Mouse (Mus musculus) stomach, embryonic 14.5 days (tissue): Measurements from ENCODE around the gene Cited4. TPM values are rescaled to one million over a fixed set of nuclear protein-coding genes. Genes with fewer than 3 reads are reported as not detected.

ENCODE experiments used
- ATAC-seq: fragments of 200-750 bp; cut with Nextera tagmentation; 2 replicates; pipeline ENCODE4 v1.8.0; 2017; ENCODE audit warnings: low read depth, moderate TSS enrichment; ENCODE audit not compliant: insufficient number of reproducible peaks, insufficient read depth, low FRiP score
- H3K27ac ChIP-seq: fragments of 300-500 bp; sonication (generic); 2 replicates; pipeline ENCODE4 v1.5.1; 2014; ENCODE audit warnings: mild to moderate bottlenecking, low read length, moderate library complexity, mixed read lengths
- H3K27me3 ChIP-seq: fragments of 300-500 bp; sonication (generic); 2 replicates; pipeline ENCODE4 v1.6.1; 2014; ENCODE audit warnings: low read length, control low read depth, mixed read lengths; ENCODE audit not compliant: control insufficient read depth, insufficient read depth
- H3K36me3 ChIP-seq: fragments of 300-500 bp; sonication (generic); 2 replicates; pipeline ENCODE4 v1.6.1; 2014; ENCODE audit warnings: mild to moderate bottlenecking, control low read depth, low read length, moderate library complexity, mixed read lengths; ENCODE audit not compliant: control insufficient read depth, insufficient read depth
- H3K4me1 ChIP-seq: fragments of 300-500 bp; sonication (generic); 2 replicates; pipeline ENCODE4 v1.6.1; 2014; ENCODE audit warnings: low read length, control low read depth, mixed read lengths; ENCODE audit not compliant: control insufficient read depth, insufficient read depth
- H3K4me2 ChIP-seq: fragments of 300-500 bp; sonication (generic); replicated peaks from 2 replicates; pipeline ENCODE4 v1.6.1; 2014; ENCODE audit warnings: low read depth, low read length, control low read depth
- H3K4me3 ChIP-seq: fragments of 300-500 bp; sonication (generic); 2 replicates; pipeline ENCODE4 v1.5.1; 2014; ENCODE audit warnings: low read depth, low read length, control low read depth
- H3K9ac ChIP-seq: fragments of 300-500 bp; sonication (generic); replicated peaks from 2 replicates; pipeline ENCODE4 v1.6.1; 2014; ENCODE audit warnings: low read depth, mild to moderate bottlenecking, control low read depth, low read length, moderate library complexity, mixed read lengths
- H3K9me3 ChIP-seq: fragments of 300-500 bp; sonication (generic); 2 replicates; pipeline ENCODE4 v1.6.1; 2016; ENCODE audit warnings: low read depth, low read length, control low read depth; ENCODE audit not compliant: control insufficient read depth
- WGBS: fragments of 180-500 bp; shearing (Covaris S2); extraction: QIAGEN DNeasy Blood & Tissue Kit; methylation state at CpG from one replicate; pipeline ENCODE4 v1.1.7; 2014; 5-methylcytosine and 5-hydroxymethylcytosine counted together
- polyA plus RNA-seq: library from polyadenylated mRNA; unstranded; fragments of >200 nt; fragmentation: Nextera tagmentation; extraction: Ambion mirVana; gene quantifications from 2 replicates; pipeline ENCODE4 v1.2.1, GENCODE M21; 2014

Cited4 gene
- polyA plus RNA-seq, 1 experiment from 2014 or later, result 1.4 TPM

- 26% methylated on average over 7 of the region's 7 CpGs for WGBS
- Histone ChIP-seq H3K9ac (no peak overlapping the region), H3K36me3 (no peaks in the 10 kb centered on the region), H3K27ac (no peak overlapping the region), H3K9me3 (no peaks in the 10 kb centered on the region), H3K4me3 (peak overlapping the region; percentile 37), H3K4me2 (peak overlapping the region; percentile 82), H3K4me1 (no peaks in the 10 kb centered on the region), H3K27me3 (peaks cover 17% of the 10 kb centered on the region)
- no peak for ATAC-seq
Observed at GRCm38 (mm10) chr4:120650208-120650592, 16.2 kb upstream of the Cited4 start.

DNA sequence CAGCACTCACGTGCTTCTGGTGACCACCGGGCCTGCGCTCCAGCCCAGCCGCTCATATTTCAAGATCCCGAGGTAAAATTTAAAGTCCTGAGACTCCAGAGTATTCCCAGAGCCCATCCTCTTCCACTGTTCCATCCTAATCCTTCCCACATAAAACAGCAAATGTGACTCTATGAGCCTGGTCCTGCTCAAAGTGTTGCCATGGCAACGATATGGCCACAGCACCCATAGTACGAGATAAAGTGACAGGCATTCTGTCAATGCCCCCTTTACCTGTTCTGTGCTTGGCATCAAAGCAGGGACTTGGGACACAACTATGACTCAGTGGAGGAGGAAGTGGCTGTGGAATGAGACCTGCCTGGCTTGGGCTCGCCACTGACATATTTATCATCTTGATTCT is 10.5 kb upstream of the Cited4 start:
- Histone ChIP-seq H3K9me3 (no peaks in the 10 kb centered on the region), H3K36me3 (no peaks in the 10 kb centered on the region), H3K27ac (no peak overlapping the region), H3K4me2 (no peak overlapping the region), H3K4me3 (no peak overlapping the region), H3K4me1 (no peaks in the 10 kb centered on the region), H3K27me3 (peaks cover 5% of the 10 kb centered on the region; the same call in 1 of the 2 replicates), H3K9ac (no peak overlapping the region)
- ATAC-seq, result no peak
- WGBS, result 71% methylated on average over 8 of the region's 8 CpGs

GRCm38 (mm10) chr4:120660485-120660884 is 5.9 kb upstream of the Cited4 start:
- Histone ChIP-seq H3K9ac (no peak overlapping the region), H3K4me2 (no peak overlapping the region), H3K4me3 (no peak overlapping the region), H3K9me3 (no peaks in the 10 kb centered on the region), H3K27me3 (no peaks in the 10 kb centered on the region), H3K27ac (no peak overlapping the region), H3K36me3 (no peaks in the 10 kb centered on the region), H3K4me1 (no peaks in the 10 kb centered on the region)
- WGBS, result 70% methylated on average over 4 of the region's 4 CpGs
- ATAC-seq, result no peak

GRCm38 (mm10) chr4:120664601-120665000 is 1.8 kb upstream of the Cited4 start:
- no peak for ATAC-seq
- Histone ChIP-seq H3K9ac (no peak overlapping the region), H3K4me2 (no peak overlapping the region), H3K4me1 (peaks cover 9% of the 10 kb centered on the region; the same call in 1 of the 2 replicates), H3K27ac (no peak overlapping the region), H3K36me3 (no peaks in the 10 kb centered on the region), H3K9me3 (no peaks in the 10 kb centered on the region), H3K27me3 (peaks cover 7% of the 10 kb centered on the region), H3K4me3 (no peak overlapping the region)
- WGBS, result 67% methylated on average over 2 of the region's 2 CpGs

DNA sequence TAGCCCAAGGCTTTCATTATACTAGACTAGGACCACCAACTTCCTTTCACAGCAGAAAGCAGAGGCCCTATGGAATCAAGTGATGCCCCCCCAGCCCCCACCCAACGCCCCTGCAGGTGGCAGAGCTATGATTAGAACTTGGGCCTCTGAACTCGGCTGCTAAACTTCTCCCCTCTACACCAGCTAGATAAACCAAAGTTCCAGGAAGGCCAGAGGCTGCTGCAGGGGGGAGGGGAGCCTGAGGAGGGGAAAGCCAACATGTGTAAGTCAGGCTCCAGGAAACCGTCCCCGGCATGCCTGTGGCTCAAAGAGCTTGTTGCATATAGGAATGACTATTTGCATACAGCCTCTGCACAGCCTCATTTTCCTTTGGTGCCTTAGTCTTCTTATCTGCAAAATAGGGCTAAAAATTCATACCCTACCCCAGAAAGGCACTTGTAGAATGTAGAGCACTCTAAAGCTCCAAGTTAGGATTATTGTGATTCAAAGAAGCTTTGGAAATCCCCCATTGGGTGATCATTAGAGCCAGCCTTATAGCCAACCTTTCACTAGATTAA is 1.1 kb upstream of the Cited4 start:
- no peak for ATAC-seq
- Histone ChIP-seq H3K4me3 (no peak overlapping the region), H3K4me2 (no peak overlapping the region), H3K36me3 (no peaks in the 10 kb centered on the region), H3K27me3 (peaks cover 7% of the 10 kb centered on the region), H3K9ac (no peak overlapping the region), H3K27ac (no peak overlapping the region), H3K4me1 (peaks cover 9% of the 10 kb centered on the region; the same call in 1 of the 2 replicates), H3K9me3 (no peaks in the 10 kb centered on the region)
- 43% methylated on average over 4 of the region's 4 CpGs for WGBS

GRCm38 (mm10) chr4:120665782-120666181 is 590 bp upstream of the Cited4 start:
- Histone ChIP-seq H3K4me1 (peaks cover 9% of the 10 kb centered on the region; the same call in 1 of the 2 replicates), H3K4me3 (no peak overlapping the region), H3K36me3 (no peaks in the 10 kb centered on the region), H3K9ac (no peak overlapping the region), H3K4me2 (no peak overlapping the region), H3K9me3 (no peaks in the 10 kb centered on the region), H3K27me3 (peaks cover 7% of the 10 kb centered on the region), H3K27ac (no peak overlapping the region)
- WGBS, result 64% methylated on average over 7 of the region's 7 CpGs
- ATAC-seq, result no peak

GRCm38 (mm10) chr4:120667045-120667501 is 701 bp downstream of the Cited4 start:
- ATAC-seq, result peak; percentile 50; the same call in 1 of the 2 replicates
- Histone ChIP-seq H3K27me3 (peaks cover 7% of the 10 kb centered on the region), H3K4me2 (peak overlapping the region; percentile 99), H3K4me3 (peak overlapping the region; percentile 49), H3K27ac (no peak overlapping the region), H3K9me3 (no peaks in the 10 kb centered on the region), H3K4me1 (peaks cover 9% of the 10 kb centered on the region; the same call in 1 of the 2 replicates), H3K9ac (peak overlapping the region; percentile 45; the same call in 1 of the 2 replicates), H3K36me3 (no peaks in the 10 kb centered on the region)
- WGBS, result under 1% methylated on average over 50 of the region's 50 CpGs

DNA sequence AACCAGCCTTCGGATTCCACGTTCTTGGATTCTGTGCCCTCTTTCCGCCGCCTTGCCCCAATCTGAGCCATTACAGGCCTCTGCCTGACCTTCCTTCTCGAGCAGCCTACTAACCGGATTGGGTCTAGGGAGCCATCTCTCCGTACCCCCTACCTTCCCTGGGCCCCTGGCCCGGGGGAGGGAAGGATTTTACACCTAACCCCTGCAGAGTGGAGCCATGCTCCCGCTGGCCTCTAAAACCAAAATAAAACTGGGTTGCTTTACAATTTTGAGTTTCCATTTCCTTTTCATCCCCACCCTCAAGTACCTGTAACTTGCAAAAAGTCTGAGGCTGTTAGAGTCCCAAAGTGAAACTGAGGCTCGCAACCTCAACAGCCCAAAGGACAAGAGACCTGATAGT is 1.2 kb downstream of the Cited4 start:
- ATAC-seq, result no peak
- peak overlapping the region; percentile 45; the same call in 1 of the 2 replicates for H3K9ac ChIP-seq

DNA sequence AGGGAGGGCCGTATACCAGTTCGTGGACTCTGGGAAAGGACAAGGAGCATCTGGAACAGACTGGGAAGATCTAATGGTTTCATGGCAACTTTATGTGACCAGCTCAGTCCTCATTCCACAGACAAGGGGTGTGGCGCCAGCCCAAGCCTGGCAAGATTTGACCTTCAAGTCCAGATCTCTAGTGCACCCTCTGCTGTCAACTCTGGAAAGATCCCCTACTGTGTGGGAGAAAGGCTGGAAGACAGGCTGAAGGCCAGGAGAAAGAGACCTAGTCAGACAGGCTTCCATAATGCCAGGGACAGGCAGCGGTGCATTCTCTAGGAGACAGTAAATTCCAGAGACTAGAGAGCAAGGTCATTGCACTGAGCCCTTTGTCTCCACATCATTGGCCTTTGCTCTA is 2.2 kb downstream of the Cited4 start:
- Histone ChIP-seq H3K9ac (no peak overlapping the region), H3K9me3 (no peaks in the 10 kb centered on the region), H3K4me2 (no peak overlapping the region), H3K4me1 (peaks cover 9% of the 10 kb centered on the region; the same call in 1 of the 2 replicates), H3K27me3 (peaks cover 7% of the 10 kb centered on the region), H3K36me3 (no peaks in the 10 kb centered on the region), H3K27ac (no peak overlapping the region), H3K4me3 (no peak overlapping the region)
- WGBS, result 92% methylated on average over 4 of the region's 4 CpGs
- no peak for ATAC-seq

More for the DNA sequence above, 1.2 kb downstream of the Cited4 start:
- peak overlapping the region; percentile 49 for H3K4me3 ChIP-seq
- no peaks in the 10 kb centered on the region for H3K9me3 ChIP-seq
- H3K4me2 ChIP-seq, result peak overlapping the region; percentile 99
- no peak overlapping the region for H3K27ac ChIP-seq
- 14% methylated on average over 10 of the region's 10 CpGs for WGBS
- H3K4me1 ChIP-seq, result peaks cover 9% of the 10 kb centered on the region; the same call in 1 of the 2 replicates
- peaks cover 7% of the 10 kb centered on the region for H3K27me3 ChIP-seq
- H3K36me3 ChIP-seq, result no peaks in the 10 kb centered on the region
